ENCODE assay signal across 29 mouse cellular contexts in the genomic region with DNA sequence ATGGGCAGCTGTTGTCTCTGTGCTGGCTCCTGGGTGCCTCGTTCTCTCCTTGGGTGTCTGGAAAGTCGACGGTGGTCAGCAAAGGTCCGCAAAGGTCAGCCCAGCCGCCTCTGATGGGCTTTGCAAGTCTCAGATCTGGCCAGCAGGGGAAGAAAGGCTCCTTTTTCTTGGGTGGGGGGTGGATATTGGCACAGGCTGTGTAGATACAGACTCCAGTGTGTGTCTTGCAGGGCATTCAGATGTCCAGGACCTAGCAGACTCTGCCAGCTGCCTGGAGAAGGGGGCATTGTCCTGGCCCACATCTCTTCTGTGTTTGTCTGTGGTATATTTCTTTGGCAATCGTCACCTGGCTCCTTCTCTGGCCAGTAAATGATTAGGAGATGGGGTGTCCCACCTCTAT. TPM values are rescaled to one million over a fixed set of nuclear protein-coding genes. Genes with fewer than 3 reads are reported as not detected.
DNase-seq lines count a peak whose midpoint lies in the region; ATAC-seq and TF ChIP-seq lines count a peak whose summit lies in the region.
"Had no signal": no experiment of that assay in that cellular context is flagged by ENCODE, and none has a peak within 500 bp of the region (broad histone marks: within the 10 kb centered on the region; RNA-seq: fewer than 3 reads in every experiment).

No protein-coding gene starts in this region.

- H3K4me3 ChIP-seq in hindbrain, embryonic 13.5 days = no peak overlapping the region
- H3K4me3 ChIP-seq in hindbrain, embryonic 11.5 days (ENCODE audit: low read depth, low read length) = no peak overlapping the region
- H3K4me3 ChIP-seq in midbrain, embryonic 10.5 days = no peak overlapping the region
- no peak overlapping the region for H3K4me3 ChIP-seq in midbrain, embryonic 14.5 days (replicated peaks; ENCODE audit: low read depth, low read length)
- no peak overlapping the region for H3K4me3 ChIP-seq in hindbrain, postnatal 0 days (ENCODE audit: low read length)
- H3K4me3 ChIP-seq in midbrain, postnatal 0 days (ENCODE audit: low read depth, low read length) = no peak overlapping the region
- H3K4me3 ChIP-seq: limb, embryonic 15.5 days; liver, embryonic 15.5 days; lung, embryonic 15.5 days; megakaryocyte, embryonic 14.5 days; neural tube, embryonic 12.5 days had no signal

- no peaks in the 10 kb centered on the region for H3K36me3 ChIP-seq in hindbrain, embryonic 13.5 days
- no peaks in the 10 kb centered on the region for H3K36me3 ChIP-seq in hindbrain, embryonic 11.5 days (ENCODE audit: control insufficient read depth, insufficient read depth, low read length)
- H3K36me3 ChIP-seq in midbrain, embryonic 10.5 days = no peaks in the 10 kb centered on the region
- H3K36me3 ChIP-seq in midbrain, embryonic 14.5 days (ENCODE audit: control insufficient read depth, insufficient read depth, low read length) = no peaks in the 10 kb centered on the region
- H3K36me3 ChIP-seq in hindbrain, postnatal 0 days (ENCODE audit: insufficient read depth, low read length) = no peaks in the 10 kb centered on the region
- H3K36me3 ChIP-seq in midbrain, postnatal 0 days (ENCODE audit: insufficient read depth, low read length) = no peaks in the 10 kb centered on the region
- H3K36me3 ChIP-seq: limb, embryonic 15.5 days; liver, embryonic 15.5 days; lung, embryonic 15.5 days; neural tube, embryonic 12.5 days had no signal

- DNase-seq in hindbrain, embryonic 11.5 days (ENCODE audit: low spot score) = no peak
- no peak for DNase-seq in midbrain, embryonic 10.5 days (ENCODE audit: low spot score)
- no peak for DNase-seq in midbrain, embryonic 14.5 days
- DNase-seq in hindbrain, postnatal 0 days (ENCODE audit: low spot score) = peak; percentile 38
- peak; percentile 44 for DNase-seq in midbrain, postnatal 0 days (ENCODE audit: low spot score)
- DNase-seq: adrenal gland, adult 2 months; cerebellum, adult 18-20 months; cerebellum, postnatal 14 days; gastrocnemius, postnatal 36 days; heart, postnatal 4 days; kidney, postnatal 36 days; layer of hippocampus, adult 9-11 months; left cerebral cortex, postnatal 4 days; lung, postnatal 36 days; right cerebral cortex, postnatal 14 days; thymus, adult 2 months; thymus, postnatal 4 days had no signal

- H3K27me3 ChIP-seq in hindbrain, embryonic 13.5 days = peaks cover 21% of the 10 kb centered on the region; the same call in 1 of the 2 replicates
- H3K27me3 ChIP-seq in hindbrain, embryonic 11.5 days (ENCODE audit: control insufficient read depth, insufficient read depth, low read length) = 0 out of 2 replicates have a peak, but pooled peaks cover 2% of the 10 kb centered on the region
- H3K27me3 ChIP-seq in midbrain, embryonic 10.5 days (ENCODE audit: low read depth, poor library complexity, severe bottlenecking) = peaks cover 89% of the 10 kb centered on the region
- peaks cover 4% of the 10 kb centered on the region; the same call in 1 of the 2 replicates for H3K27me3 ChIP-seq in midbrain, embryonic 14.5 days (ENCODE audit: control insufficient read depth, insufficient read depth, low read length)
- no peaks in the 10 kb centered on the region for H3K27me3 ChIP-seq in hindbrain, postnatal 0 days (ENCODE audit: insufficient read depth, low read length)
- no peaks in the 10 kb centered on the region for H3K27me3 ChIP-seq in midbrain, postnatal 0 days (ENCODE audit: insufficient read depth, low read length)
- H3K27me3 ChIP-seq: neural tube, embryonic 12.5 days had no signal

- 0 out of 2 replicates have a peak overlapping the region, but pooled peaks have one; percentile 30 for H3K27ac ChIP-seq in hindbrain, embryonic 13.5 days
- H3K27ac ChIP-seq in hindbrain, embryonic 11.5 days (ENCODE audit: low read depth, low read length) = no peak overlapping the region
- H3K27ac ChIP-seq in midbrain, embryonic 10.5 days (replicated peaks) = peak overlapping the region; percentile 76
- H3K27ac ChIP-seq in midbrain, embryonic 14.5 days (replicated peaks; ENCODE audit: low read depth, low read length) = no peak overlapping the region
- peak overlapping the region; percentile 83 for H3K27ac ChIP-seq in hindbrain, postnatal 0 days
- peak overlapping the region; percentile 65 for H3K27ac ChIP-seq in midbrain, postnatal 0 days (ENCODE audit: low read depth, low read length)
- H3K27ac ChIP-seq: limb, embryonic 15.5 days; liver, embryonic 15.5 days; lung, embryonic 15.5 days; neural tube, embryonic 12.5 days; stomach, postnatal 0 days had no signal

- no peak overlapping the region for H3K4me2 ChIP-seq in hindbrain, embryonic 13.5 days
- H3K4me2 ChIP-seq in hindbrain, embryonic 11.5 days (replicated peaks; ENCODE audit: low read depth, low read length) = no peak overlapping the region
- no peak overlapping the region for H3K4me2 ChIP-seq in midbrain, embryonic 14.5 days (ENCODE audit: low read length)
- no peak overlapping the region for H3K4me2 ChIP-seq in hindbrain, postnatal 0 days (ENCODE audit: low read depth, low read length)
- no peak overlapping the region for H3K4me2 ChIP-seq in midbrain, postnatal 0 days (ENCODE audit: low read depth, low read length, poor library complexity, severe bottlenecking)
- H3K4me2 ChIP-seq: limb, embryonic 15.5 days; liver, embryonic 15.5 days; lung, embryonic 15.5 days; neural tube, embryonic 12.5 days had no signal

- 75% methylated on average over 6 of the region's 6 CpGs for WGBS in hindbrain, embryonic 13.5 days
- WGBS in hindbrain, embryonic 11.5 days = 64% methylated on average over 6 of the region's 6 CpGs
- 65% methylated on average over 6 of the region's 6 CpGs for WGBS in midbrain, embryonic 10.5 days
- 73% methylated on average over 6 of the region's 6 CpGs for WGBS in midbrain, embryonic 14.5 days
- 69% methylated on average over 6 of the region's 6 CpGs for WGBS in hindbrain, postnatal 0 days
- 53% methylated on average over 6 of the region's 6 CpGs for WGBS in midbrain, postnatal 0 days

- ATAC-seq in hindbrain, embryonic 13.5 days (ENCODE audit: low FRiP score) = no peak
- ATAC-seq in hindbrain, embryonic 11.5 days (ENCODE audit: low FRiP score) = no peak
- no peak for ATAC-seq in midbrain, embryonic 14.5 days (ENCODE audit: low FRiP score, low TSS enrichment)
- ATAC-seq in hindbrain, postnatal 0 days = no peak
- no peak for ATAC-seq in midbrain, postnatal 0 days (ENCODE audit: low FRiP score)
- no peak for ATAC-seq in cerebellum, adult (ENCODE audit: insufficient number of reproducible peaks, low FRiP score, low TSS enrichment)
- ATAC-seq: intestine, embryonic 16.5 days had no signal

- H3K9ac ChIP-seq in hindbrain, embryonic 13.5 days = no peak overlapping the region
- no peak overlapping the region for H3K9ac ChIP-seq in hindbrain, embryonic 11.5 days (ENCODE audit: low read depth, low read length)
- no peak overlapping the region for H3K9ac ChIP-seq in midbrain, embryonic 14.5 days (replicated peaks; ENCODE audit: low read length)
- H3K9ac ChIP-seq in hindbrain, postnatal 0 days (replicated peaks; ENCODE audit: low read length) = no peak overlapping the region
- no peak overlapping the region for H3K9ac ChIP-seq in midbrain, postnatal 0 days (replicated peaks; ENCODE audit: low read length, poor library complexity, severe bottlenecking)
- H3K9ac ChIP-seq: limb, embryonic 15.5 days; liver, embryonic 15.5 days; lung, embryonic 15.5 days; neural tube, embryonic 12.5 days had no signal

- H3K4me1 ChIP-seq in hindbrain, embryonic 13.5 days (replicated peaks) = peaks cover 16% of the 10 kb centered on the region
- 0 out of 2 replicates have a peak, but pooled peaks cover 4% of the 10 kb centered on the region for H3K4me1 ChIP-seq in hindbrain, embryonic 11.5 days (replicated peaks; ENCODE audit: control insufficient read depth, insufficient read depth, low read length)
- peaks cover 40% of the 10 kb centered on the region for H3K4me1 ChIP-seq in midbrain, embryonic 10.5 days
- no peaks in the 10 kb centered on the region for H3K4me1 ChIP-seq in midbrain, embryonic 14.5 days (ENCODE audit: control insufficient read depth, insufficient read depth, low read length)
- 0 out of 2 replicates have a peak, but pooled peaks cover 5% of the 10 kb centered on the region for H3K4me1 ChIP-seq in hindbrain, postnatal 0 days (ENCODE audit: insufficient read depth, low read length)
- no peaks in the 10 kb centered on the region for H3K4me1 ChIP-seq in midbrain, postnatal 0 days (ENCODE audit: insufficient read depth, low read length)
- H3K4me1 ChIP-seq: limb, embryonic 15.5 days; lung, embryonic 15.5 days; megakaryocyte, embryonic 14.5 days had no signal

- TF ChIP-seq CTCF in hindbrain, postnatal 0 days (IDR thresholded peaks at IDR 0.05; ENCODE audit: low read depth) = peak; percentile 39
- peak; percentile 24; the same call in 1 of the 2 replicates for TF ChIP-seq CTCF in midbrain, postnatal 0 days (IDR thresholded peaks at IDR 0.05)

- H3K9me3 ChIP-seq in hindbrain, embryonic 13.5 days = no peaks in the 10 kb centered on the region
- no peaks in the 10 kb centered on the region for H3K9me3 ChIP-seq in hindbrain, embryonic 11.5 days (ENCODE audit: control insufficient read depth, low read length)
- no peaks in the 10 kb centered on the region for H3K9me3 ChIP-seq in midbrain, embryonic 10.5 days (replicated peaks)
- H3K9me3 ChIP-seq in midbrain, embryonic 14.5 days (ENCODE audit: control insufficient read depth, low read length) = no peaks in the 10 kb centered on the region
- no peaks in the 10 kb centered on the region for H3K9me3 ChIP-seq in hindbrain, postnatal 0 days (ENCODE audit: low read length)
- H3K9me3 ChIP-seq in midbrain, postnatal 0 days (ENCODE audit: low read length) = no peaks in the 10 kb centered on the region
- H3K9me3 ChIP-seq: limb, embryonic 15.5 days; liver, embryonic 15.5 days; lung, embryonic 15.5 days; megakaryocyte, embryonic 14.5 days; neural tube, embryonic 12.5 days had no signal

RNA-seq across cellular contexts. Expression of gene Rhcg, which starts 49.2 kb away (rescaled TPM):
- polyA plus RNA-seq in hindbrain, embryonic 13.5 days (2015; fragmentation: Nextera tagmentation; extraction: Ambion mirVana) = 4.8 and 5.2 TPM in 2 replicates
- polyA plus RNA-seq in hindbrain, embryonic 11.5 days (2014; fragmentation: Nextera tagmentation; extraction: Ambion mirVana) = 1.4 and 2.7 TPM in 2 replicates
- polyA plus RNA-seq in midbrain, embryonic 10.5 days (2016; fragmentation: Nextera tagmentation; extraction: Ambion mirVana) = 0.55 and 0.81 TPM in 2 replicates
- polyA plus RNA-seq in midbrain, embryonic 14.5 days (2014; fragmentation: Nextera tagmentation; extraction: Ambion mirVana) = 2.6 and 3.1 TPM in 2 replicates
- total RNA-seq in hindbrain, postnatal 0 days (2014; rRNA removed) = 0.68 and 2.5 TPM in 2 replicates
- 4.0 and 4.3 TPM in 2 replicates for polyA plus RNA-seq in hindbrain, postnatal 0 days (2015; fragmentation: Nextera tagmentation; extraction: Ambion mirVana)
- total RNA-seq in midbrain, postnatal 0 days (2014; rRNA removed) = 2.2 and 2.6 TPM in 2 replicates
- polyA plus RNA-seq in midbrain, postnatal 0 days (2015; fragmentation: Nextera tagmentation; extraction: Ambion mirVana) = 4.3 and 4.8 TPM in 2 replicates
- total RNA-seq: gastrocnemius, adult 18-20 months; gastrocnemius, postnatal 36 days; heart, postnatal 4 days; MEL had no signal
- polyA plus RNA-seq: C2C12; limb, embryonic 15.5 days had no signal

Comparison
In these comparisons a context has a peak if more than half of its experiments do, and no peak if none do; other contexts are left out.
1. H3K27ac ChIP-seq: peak in hindbrain, embryonic 13.5 days (single experiment), midbrain, embryonic 10.5 days (single experiment), hindbrain, postnatal 0 days (single experiment) and midbrain, postnatal 0 days (single experiment); none in hindbrain, embryonic 11.5 days (single experiment) and midbrain, embryonic 14.5 days (single experiment).
2. DNase-seq: peak in hindbrain, postnatal 0 days (single experiment) and midbrain, postnatal 0 days (single experiment); none in hindbrain, embryonic 11.5 days (single experiment), midbrain, embryonic 10.5 days (single experiment) and midbrain, embryonic 14.5 days (single experiment).